Mouse (Mus musculus) large intestine, adult 2 months (tissue): ENCODE measurements at regions not wholly inside any gene's neighbourhood (a gene's known extent, or its start where the extent isn't known, plus 50 kb on each side); places are given as distances from the start of the nearest gene placed in this dataset.

Experiments used
- DNase-seq: peaks from one replicate; pipeline ENCODE4 v3.0.0-alpha.2; 2012; ENCODE audit warnings: low read depth, low spot score
- WGBS: fragments of 180-500 bp; shearing (Covaris S2); methylation state at CpG from one replicate; pipeline ENCODE4 v1.1.7; 2018; 5-methylcytosine and 5-hydroxymethylcytosine counted together

DNA sequence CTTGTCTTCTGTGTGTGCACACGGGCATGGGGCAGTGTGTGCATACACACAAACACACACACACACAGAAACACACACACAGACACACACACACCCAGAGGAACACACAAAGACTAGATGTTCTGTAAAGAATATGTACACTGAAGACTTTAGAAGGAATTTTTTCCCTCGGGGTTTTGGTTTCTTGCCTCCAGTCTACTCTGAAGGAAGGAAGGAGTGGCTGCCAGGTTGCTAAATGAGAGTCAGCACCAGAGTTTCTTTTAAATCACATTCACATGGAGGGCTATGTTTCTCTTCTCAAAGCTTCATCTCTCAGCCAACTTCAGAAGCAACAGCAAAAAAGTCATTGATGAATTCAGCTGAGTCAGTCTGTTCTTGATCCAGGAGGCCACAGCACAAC, 61.8 kb upstream of the Irf2bp2 start:
- no peak for DNase-seq
- WGBS = 26% methylated on average over 2 of the region's 2 CpGs

DNA sequence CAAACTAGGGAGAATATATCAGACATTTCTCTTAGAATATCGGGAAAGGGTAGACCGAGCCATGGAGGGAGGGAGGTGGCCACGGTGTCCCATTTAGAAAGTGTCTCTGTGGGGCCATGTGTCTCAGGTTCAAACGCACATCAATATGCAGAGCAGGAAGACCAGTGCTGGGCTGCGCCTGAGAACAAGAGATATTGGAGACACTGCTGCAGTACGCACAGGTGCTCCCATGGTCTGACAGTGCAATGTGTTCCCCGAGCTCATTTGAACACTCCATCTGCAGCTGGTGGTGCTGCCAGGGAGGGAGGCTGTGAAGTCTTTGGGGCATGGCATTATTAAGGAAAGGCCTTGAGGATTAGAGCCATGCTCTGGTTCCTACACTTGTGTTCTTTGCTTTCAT, 60.6 kb upstream of the Irf2bp2 start:
- 90% methylated on average over 7 of the region's 7 CpGs for WGBS
- no peak for DNase-seq

- WGBS = 89% methylated on average over 5 of the region's 5 CpGs
- DNase-seq = no peak
Observed at GRCm38 (mm10) chr8:126652151-126652550, 58.4 kb upstream of the Irf2bp2 start.

GRCm38 (mm10) chr8:126650945-126651344, 57.2 kb upstream of the Irf2bp2 start:
- 79% methylated on average over 8 of the region's 8 CpGs for WGBS

GRCm38 (mm10) chr8:126649305-126649704, 55.5 kb upstream of the Irf2bp2 start:
- 89% methylated on average over 1 of the region's 1 CpGs for WGBS
- no peak for DNase-seq

More at GRCm38 (mm10) chr8:126650945-126651344, 57.2 kb upstream of the Irf2bp2 start:
- no peak for DNase-seq

- 62% methylated on average over 1 of the region's 1 CpGs for WGBS
Observed at GRCm38 (mm10) chr8:126647350-126647749, 53.6 kb upstream of the Irf2bp2 start.

GRCm38 (mm10) chr8:126646604-126647311, 53.0 kb upstream of the Irf2bp2 start:
- no peak for DNase-seq
- 60% methylated on average over 8 of the region's 8 CpGs for WGBS

More at GRCm38 (mm10) chr8:126647350-126647749, 53.6 kb upstream of the Irf2bp2 start:
- no peak for DNase-seq

DNA sequence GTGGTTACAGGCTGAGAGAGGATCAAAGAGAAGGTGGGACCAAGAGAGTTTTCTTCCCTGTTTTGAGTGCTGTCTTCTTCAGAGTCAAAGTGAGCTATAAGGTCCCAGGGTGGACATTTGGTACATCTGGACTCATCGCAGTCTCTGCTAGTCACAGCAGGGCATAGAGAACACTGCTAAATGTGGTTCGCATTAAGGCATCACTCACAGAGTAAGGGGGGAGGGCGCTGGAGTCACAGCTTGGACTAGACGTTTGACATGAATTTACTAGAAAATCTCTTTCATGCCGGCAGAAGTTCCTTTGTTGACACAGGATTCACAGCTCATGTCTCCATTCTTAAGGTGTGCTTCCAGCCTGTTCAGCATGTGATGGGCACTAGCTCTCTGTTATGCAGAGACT, 50.4 kb upstream of the Irf2bp2 start:
- no peak for DNase-seq
- 71% methylated on average over 5 of the region's 5 CpGs for WGBS
